Mouse (Mus musculus) embryo, embryonic 11.5 days (tissue): Measurements from ENCODE around the gene Cldn10.
"Not testable (repeated sequence)": the region's sequence is repeated elsewhere in the genome, so short reads cannot be mapped to it uniquely, and the experiment has no call there.

Experiments
- DNase-seq: peaks from one replicate; pipeline ENCODE4 v3.0.0-alpha.2; 2012; ENCODE audit warnings: low read depth, low spot score

The Cldn10 gene

DNA sequence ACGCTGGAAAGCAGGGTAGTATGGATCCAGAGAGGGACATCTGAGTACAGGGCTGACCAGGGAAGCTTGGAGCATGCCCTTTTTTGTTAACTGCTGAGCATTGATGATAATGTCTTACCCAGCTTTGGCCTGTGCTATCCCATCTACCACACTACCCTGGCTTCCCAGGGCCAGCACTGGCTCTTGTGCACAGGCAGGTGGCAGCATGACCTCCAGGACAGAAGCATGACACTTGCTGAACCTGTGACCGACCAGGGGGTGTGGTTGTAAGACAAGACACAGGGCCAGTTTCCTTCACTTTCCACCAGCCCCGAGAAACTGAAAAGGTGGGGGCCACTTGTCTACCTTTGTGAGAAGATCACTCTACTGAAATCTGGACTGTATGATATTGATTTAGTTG, 5.5 kb upstream of the Cldn10 start:
- DNase-seq = no peak

DNA sequence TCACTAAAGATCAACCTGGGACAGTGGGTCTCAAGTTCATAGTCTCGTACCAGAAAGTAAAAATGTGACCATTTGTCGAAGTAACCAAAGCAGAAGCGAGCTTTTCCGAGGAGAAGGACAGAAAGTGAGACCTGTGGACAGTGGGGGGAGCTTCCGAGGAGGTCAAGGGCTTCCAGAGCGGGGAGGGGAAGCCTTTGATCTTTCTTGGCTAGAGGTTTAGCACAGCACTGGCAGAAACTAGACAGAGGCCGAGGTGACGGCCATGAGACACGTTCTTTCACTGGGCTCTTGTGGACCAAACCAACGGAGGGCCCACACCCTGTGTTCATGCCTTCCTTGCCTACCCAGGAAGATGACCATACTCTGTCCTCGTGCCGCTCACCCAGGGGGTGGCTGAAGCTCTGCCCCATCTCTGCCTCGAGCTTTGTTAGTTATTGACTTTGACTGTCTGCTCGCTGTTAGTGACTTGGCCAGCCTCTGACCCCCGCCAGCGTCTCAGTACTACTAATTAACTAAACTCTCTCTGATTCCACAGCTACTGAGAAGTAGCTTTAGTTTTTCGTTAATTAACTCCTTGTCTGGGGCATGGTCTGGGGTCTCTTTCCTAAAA, 4.3 kb upstream of the Cldn10 start:
- DNase-seq = no peak

DNA sequence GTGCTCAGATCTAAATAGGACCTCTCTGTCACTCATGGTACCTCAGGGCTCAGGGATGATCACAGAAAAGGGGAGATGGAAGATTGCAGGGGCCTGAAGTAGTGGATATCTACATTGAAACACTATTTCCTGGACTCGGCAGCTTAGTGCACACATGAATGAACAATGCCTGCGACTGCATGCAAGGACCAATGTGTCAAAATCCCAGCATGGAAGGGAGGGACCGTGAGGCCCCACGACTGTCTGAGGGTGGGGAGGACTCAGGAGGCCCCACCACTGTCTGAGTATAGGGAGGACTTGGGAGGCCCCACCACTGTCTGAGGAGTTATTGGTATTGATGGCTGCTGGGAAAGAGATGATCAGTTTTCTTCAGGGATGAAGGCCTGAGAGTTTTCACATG, 2.5 kb downstream of the Cldn10 start:
- DNase-seq = no peak

DNA sequence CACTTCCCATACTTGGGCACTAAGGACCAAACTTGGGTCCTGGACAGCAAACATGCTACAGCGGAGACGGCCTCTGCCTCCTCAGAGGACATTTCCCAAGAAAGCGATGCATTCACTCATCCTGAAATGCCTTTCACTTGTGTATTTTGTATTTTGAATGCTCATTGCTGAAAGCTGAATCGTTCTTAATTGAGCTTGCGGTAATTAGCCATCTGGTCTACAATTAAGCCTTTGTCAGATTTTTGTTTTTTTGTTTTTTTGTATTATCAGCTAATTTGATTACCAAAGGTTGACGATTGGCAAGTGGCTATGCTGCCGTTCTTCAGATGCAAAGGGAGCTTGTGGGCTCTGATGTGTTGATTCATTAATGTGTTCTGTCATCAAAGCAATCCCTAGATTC, 5.2 kb downstream of the Cldn10 start:
- DNase-seq = no peak

DNA sequence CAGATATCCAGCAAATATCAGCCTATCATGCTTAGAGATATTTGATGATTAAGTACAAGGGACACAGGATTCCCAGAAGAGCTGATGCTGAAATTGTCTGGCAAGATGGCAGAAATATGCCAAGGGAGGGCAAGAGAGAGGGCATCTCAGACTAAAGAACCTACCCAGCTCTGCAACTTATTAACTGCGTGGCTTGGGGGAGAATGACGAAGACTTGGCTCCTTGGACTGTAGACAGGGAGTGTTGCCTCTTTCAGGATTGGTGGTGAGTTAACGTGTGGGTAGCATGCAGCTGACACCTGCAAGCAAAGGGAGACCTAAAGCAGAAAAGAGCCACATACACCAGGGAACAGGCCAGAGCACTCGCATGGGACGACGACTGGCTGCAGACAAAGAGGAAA, 5.7 kb downstream of the Cldn10 start:
- DNase-seq = no peak

DNA sequence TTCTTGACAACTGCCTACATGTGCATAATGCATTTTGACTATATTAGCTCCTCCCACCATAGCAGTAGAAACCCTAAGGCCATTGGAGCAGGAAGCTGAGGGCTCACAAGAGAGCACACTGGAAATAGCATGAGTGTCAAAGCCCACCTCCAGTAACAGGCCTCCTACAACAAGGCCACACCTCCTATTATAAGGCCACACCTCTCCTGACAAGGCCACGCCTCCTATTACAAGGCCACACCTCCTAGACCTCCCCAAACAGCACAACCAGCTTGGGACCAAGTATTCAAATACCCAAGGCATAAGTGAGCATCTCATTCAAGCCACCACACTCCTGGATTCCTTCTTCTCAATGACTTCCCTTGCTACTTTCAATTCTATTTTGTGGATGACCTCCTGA, 6.5 kb downstream of the Cldn10 start:
- no peak for DNase-seq

DNA sequence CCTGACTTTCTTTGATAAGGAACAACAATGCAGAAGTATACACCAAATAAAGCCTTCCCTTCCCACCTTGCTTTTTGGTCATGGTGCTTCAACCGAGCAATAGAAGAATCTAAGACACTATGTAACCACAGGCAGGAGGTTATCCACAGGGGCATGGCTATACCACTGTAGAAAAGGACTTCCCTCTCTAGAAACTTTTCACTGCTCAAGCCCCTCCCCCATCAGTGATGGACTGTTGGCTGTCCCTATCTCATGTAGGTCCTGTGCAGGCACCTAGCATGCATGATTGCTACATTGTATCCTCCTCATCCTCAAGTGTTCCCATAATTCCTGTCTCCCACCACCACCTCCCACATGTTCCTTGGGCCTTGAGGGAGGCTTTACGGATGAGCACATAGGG, 7.2 kb downstream of the Cldn10 start:
- no peak for DNase-seq

DNA sequence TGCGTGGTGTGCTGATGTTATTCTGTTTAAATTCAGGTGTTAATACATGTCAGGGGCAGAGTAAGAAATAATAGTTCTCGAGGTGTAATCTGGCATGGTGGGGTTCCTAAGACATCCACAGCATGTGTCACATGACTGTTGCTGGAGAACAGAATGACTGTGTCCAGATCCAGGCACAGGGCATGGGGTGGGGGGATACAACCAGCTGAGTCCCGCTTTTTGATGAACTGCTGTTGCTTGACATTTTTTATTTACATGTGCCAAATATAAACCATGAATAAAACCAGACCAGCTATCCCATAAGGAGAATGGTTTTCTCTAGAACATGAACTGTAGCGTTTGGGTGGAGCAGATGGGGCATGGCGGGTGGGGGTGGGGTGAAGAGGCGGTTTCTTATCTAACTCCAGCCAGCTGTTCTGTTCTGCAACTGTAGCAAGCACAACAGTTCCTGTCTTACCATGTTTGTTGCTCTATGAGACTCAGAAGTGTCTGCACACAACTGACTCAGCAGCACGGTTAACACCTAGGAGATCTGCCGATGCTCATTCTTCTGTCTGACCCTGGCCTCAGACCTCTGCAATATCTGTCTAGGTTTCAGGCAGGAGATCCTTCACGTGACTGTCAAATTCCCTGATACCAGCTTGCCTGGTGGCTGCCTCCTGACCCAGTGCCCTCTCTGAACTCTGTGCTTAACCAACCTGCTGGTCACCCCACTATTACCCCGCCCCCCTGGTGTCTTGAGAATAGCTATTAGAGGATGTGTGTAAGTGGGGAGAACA, 8.4 kb downstream of the Cldn10 start:
- DNase-seq = no peak

DNA sequence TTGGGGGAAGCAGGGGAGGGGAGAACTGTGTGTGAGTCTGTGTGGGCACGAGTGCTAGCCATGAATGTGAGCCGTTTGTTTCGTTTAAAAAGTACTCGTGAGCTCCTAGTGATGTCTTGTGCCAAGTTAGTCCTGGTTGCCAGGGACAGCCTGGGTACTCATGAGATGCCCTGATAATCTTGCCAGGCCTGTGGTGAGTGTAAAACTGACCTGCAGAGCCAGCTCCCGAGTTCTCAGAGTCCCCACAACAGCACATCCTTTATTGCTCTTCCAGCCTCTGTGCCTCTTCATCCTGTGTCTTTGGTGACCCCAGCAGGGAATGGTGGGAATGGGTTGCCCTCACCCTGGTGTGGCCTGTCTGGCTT, 9.0 kb downstream of the Cldn10 start:
- no peak for DNase-seq

DNA sequence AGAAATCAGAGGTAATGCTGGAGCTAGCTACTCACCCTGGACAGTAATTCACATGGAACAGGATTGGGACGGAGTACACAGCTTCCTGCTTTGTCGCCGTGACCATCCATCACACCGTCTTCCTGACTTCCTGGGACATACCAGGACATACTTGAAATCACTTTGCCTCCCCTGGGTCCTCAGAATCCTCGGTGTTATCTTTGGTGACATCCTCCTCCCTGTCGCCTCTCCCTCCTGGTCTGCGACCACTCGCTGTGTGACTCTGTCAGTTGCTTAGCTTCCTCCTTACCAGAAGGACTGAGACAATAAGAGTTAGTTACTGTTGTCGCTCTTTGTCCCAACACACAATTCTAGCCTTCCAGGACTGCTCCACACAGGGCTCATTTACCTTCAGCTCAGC, 9.6 kb downstream of the Cldn10 start:
- no peak for DNase-seq

DNA sequence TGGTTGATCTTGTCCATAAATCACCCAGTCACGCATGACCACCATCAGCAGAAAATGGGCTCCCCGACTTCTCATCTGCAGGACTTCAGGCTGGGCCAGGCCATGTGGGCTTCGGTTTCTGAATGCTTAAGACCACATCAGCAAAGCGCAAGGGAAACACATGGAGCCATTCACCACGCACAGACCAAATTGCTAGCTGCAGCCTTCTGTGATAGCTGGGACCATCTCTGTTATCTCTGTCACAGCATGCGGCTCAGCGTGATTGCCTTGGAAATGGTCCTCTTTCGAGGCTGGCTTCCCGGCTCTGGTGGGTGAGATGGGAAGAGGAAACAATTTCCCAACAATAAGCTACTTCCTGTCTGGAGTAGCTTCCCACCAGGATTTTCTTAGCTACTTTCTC, 12.2 kb downstream of the Cldn10 start:
- no peak for DNase-seq

DNA sequence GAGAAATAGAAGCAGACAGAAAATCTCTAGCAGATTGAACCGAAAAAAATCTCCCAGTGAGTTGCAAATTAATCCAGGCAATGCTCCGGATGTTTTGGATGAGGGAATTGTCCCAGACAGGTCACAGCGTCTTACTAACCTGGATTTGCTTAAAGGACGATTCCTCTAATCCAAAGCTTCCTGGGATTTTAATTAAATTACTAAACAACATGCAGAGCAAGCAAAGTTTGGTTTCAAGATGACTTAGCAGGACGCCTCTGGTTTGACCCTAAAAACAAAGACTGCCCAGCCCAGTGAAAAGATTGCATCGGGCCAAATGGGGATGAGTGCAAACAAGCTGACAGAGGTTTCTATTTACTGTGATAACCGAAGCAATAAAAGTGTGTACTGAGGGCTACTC, 16.2 kb downstream of the Cldn10 start:
- no peak for DNase-seq

DNA sequence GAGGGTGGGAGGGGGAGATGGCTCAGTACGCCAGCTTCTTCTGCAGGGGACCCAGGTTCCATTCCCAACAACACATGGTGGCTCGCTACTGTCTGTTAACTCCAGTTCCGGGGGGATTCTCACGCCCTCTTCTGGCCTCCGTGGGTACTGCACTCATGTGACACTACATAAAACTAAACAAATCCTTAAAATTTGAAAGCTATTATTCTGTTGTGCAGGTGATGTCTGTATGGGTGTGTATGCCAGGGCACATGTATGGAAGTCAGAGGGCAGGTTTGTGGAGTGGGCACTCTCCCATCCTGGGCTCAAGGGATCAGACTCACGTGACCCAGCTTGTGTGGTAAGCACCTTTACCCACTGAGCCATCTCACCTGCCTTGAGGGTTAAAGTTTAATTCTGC, 16.6 kb downstream of the Cldn10 start:
- no peak for DNase-seq

DNA sequence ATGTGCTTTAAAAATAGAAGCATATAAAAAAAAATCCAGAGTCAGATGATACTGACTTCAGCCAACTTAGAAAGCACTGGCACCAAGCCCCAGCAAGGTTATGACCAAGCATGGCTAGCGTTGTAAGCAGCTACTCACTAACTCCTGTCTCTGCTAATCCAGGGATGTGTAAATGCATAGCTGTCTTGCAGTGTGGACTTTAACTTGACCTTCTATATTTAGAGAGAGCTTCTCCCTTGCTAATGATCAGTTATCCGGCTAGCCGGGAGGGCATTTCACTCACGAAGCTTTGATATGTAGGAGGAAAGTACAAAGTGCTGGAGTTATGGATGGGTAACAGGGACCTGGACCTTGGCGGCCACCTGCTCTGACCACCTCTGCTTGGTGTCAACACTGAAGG, 19.9 kb downstream of the Cldn10 start:
- DNase-seq = no peak

DNA sequence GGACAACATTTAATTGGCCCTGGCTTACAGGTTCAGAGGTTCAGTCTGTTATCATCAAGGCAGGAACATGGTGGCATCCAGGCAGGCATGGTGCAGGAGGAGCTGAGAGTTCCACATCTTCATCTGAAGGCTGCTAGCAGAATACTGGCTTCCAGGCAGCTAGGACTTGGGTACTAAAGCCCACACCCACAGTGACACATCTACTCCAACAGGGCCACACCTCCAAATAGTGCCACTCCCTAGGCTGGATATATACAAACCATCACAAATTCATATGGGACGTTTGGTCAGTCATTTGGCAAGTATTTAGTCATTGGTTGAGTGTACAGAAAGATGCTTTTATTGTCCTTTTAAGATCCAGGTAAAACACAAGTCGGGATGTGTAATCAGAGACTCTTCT, 20.5 kb downstream of the Cldn10 start:
- DNase-seq = not testable (repeated sequence)

DNA sequence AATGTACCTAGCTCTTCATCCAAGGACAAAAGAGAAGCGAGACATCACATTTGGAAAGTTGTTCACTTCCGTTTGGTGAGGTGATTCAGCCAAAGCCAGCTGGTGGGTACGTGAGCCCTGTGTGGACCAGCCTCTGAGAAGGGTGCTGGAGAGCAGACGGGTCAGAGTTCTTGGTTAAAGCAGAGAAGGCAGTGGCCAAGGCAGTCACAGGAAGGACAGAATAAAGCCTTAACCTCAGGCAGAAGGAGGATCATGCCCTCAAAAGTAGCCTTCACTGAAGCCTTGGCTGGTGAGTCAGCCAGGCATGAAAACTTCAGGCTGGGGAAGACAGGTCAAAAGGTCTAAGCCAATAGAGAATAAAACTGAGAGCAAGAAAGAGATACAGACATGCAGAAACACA, 22.0 kb downstream of the Cldn10 start:
- DNase-seq = no peak

DNA sequence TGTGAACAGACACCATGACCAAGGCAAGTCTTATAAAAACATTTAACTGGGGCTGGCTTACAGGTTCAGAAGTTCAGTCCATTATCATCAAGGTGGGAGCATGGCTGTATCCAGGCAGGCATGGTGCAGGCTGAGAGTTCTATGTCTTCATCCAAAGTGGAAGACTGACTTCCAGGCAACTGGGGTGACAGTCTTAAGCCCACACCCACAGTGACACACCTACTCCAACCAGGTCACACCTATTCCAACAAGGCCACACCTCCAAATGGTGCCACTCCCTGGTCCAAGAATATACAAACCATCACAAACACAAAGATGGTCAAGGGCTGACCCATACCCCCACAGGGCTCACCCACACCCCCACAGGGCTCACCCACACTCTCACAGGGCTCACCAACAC, 23.5 kb downstream of the Cldn10 start:
- not testable (repeated sequence) for DNase-seq

DNA sequence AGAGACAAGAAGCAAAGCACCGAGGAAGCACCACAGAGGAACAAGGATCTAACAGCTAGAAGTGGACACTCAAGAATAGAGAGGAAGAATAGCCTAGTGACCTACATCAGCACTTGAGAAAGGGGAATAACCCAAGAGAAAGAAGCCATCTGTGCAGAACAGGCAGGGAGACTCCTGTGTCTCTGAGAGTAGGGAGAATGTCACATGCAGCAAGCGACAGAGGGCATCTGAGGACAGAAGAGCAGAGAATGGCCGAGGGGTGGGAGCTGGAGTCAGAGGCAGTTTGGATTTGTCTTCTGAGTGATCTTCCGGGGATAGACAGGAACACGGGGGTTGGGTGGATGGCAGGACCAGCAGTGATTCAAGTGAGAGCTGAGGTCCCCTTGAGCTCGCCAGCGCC, 25.4 kb downstream of the Cldn10 start:
- DNase-seq = no peak

DNA sequence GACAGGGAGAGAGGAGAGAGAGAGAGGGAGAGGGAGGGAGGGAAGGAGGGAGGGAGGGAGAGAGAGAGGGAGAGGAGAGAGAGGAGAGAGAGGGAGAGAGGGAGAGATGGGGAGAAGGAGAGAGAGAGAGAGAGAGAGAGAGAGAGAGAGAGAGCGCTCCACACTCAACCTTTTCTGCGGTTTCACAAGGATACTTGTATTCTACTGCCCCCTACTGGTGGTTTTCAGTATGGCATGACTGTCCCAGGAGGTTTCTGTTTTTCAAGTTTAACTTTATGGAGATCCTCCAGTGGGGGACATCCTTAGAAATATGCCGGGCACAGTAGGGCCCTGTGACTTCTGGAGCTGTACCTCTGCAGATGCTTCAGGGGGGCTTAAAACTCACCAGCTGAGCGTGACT, 28.8 kb downstream of the Cldn10 start:
- peak; percentile 58 for DNase-seq

DNA sequence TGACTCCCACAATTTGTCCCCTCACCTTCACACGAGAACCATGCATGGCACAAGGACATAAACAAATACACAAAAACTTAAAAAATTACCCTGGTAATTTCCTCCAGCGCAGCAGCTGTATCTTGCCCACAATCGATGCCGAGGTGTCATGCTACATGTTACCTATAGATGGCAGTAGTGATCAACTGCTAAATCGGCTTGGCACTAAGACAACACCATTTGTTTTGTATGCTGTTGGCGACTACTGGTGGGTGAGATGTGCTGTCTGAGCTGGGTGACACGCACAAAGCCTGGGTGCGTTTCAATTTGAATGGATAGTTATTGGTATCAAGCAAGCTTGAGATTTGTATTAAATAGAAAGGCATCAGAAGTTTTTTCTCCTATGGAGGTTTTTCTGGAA, 32.4 kb downstream of the Cldn10 start:
- DNase-seq = peak; percentile 32

DNA sequence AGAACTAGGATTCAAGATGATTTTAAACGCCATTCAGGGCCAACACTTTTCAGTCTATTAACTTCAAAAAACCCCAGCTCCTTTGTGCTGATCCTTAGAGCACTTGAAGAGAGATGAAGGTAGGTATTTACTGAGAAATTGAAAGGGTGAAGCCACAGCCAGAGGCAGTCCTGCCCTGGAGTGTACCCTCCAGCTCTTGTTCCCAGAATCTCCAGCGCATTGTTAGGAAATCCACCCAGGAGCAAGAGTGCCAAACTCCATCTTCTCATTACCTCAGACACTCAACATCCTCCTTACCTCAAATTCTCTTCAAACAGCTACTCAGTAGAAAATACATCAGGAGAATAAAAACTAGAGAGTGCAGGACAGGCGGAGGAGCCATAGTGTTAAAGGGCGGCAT, 35.1 kb downstream of the Cldn10 start:
- no peak for DNase-seq

DNA sequence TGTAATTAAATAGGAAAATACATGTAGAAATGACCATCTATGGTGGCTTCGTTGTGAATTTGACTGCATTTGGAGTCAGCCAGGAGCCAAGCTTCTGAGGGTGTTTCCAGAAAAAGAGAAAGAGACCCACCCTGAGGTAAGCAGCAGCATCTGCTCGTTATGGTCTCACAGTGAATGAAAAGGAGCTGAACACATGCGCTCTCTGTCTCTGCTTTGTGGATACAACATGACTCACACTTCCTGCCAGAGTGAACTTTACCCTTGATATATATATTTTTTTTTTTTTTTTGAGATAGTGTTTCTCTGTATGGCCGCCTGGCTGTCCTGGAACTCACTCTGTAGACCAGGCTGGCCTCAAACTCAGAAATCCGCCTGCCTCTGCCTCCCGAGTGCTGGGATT, 35.6 kb downstream of the Cldn10 start:
- no peak for DNase-seq

DNA sequence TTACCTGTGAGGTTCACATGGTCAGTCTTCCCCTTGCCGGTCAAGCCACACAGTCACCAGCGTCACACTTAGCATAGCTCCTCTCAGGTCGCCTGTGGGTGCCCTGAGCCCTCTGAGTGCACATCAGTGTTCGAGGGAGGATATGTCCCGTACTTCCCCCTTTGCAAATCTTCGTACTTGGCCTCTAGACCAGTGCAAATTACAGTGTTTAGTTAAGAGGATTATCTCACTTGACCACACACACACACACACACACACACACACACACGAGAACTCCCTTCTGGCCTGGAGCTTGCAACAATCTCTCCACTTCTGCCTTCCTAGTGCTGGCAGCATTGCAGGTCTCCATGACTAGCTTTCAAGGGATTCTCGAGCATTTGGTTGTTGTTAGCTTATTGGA, 38.6 kb downstream of the Cldn10 start:
- DNase-seq = no peak
